Mouse (Mus musculus) thymus, adult 2 months (tissue): Measurements from ENCODE around the gene Rab37.

ENCODE experiments used
- CTCF ChIP-seq: fragments of 200-500 bp; IDR thresholded peaks from 2 replicates; pipeline ENCODE4 v1.5.1; 2012; ENCODE audit warnings: mild to moderate bottlenecking, control low read depth, low read length, moderate library complexity, borderline replicate concordance; ENCODE audit not compliant: control insufficient read depth, poor library complexity, insufficient read depth; ENCODE audit errors: extremely low read depth
- POLR2A ChIP-seq: fragments of 200-500 bp; IDR thresholded peaks from 2 replicates; pipeline ENCODE4 v1.6.1; 2012; ENCODE audit warnings: mild to moderate bottlenecking, low read length, control low read depth, moderate library complexity; ENCODE audit not compliant: control insufficient read depth, poor library complexity, insufficient read depth; ENCODE audit errors: extremely low read depth

- TF ChIP-seq CTCF (no peak), POLR2A (no peak)
Observed at GRCm38 (mm10) chr11:115129508-115130126, 38.4 kb downstream of the Rab37 start.
